Mouse (Mus musculus): Measurements from ENCODE around the gene Casp2.
A peak's percentile ranks its signal among the peaks of the same experiment; 100 is the strongest.

Casp2 gene

GRCm38 (mm10) chr6:42264626-42265312 is at the start of gene Casp2:
TSS of gene Casp2 (plus strand) at chr6:42264985.
- peak; percentile 99 for DNase-seq (ENCODE audit: low read depth, low spot score)

DNA sequence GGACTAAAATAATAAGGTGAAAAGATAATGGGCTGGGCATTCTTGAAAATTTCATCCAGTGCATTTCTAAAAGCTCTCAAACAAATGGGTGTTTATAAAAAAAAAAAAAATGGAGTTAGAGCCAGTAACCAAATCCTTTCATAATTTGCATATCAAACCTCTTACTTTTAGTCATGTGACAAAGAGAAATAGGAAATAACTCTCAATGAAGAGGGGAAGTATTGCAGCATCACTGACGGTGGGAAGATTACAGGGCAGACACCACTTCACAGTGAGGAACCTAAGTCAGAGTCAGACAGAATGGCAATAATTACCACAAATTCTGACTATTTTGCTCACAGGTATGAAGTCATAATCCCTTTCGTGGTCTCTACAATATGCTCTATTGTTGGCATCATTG is 49.8 kb upstream of the Casp2 start, which contains the start of gene Tas2r144:
TSS of gene Tas2r144 (plus strand) at position 301 of the 400 bp plus-strand sequence.
- no peak for DNase-seq (ENCODE audit: low read depth, low spot score)

GRCm38 (mm10) chr6:42222286-42222685 is 42.5 kb upstream of the Casp2 start:
- DNase-seq (ENCODE audit: low read depth, low spot score): no peak

DNA sequence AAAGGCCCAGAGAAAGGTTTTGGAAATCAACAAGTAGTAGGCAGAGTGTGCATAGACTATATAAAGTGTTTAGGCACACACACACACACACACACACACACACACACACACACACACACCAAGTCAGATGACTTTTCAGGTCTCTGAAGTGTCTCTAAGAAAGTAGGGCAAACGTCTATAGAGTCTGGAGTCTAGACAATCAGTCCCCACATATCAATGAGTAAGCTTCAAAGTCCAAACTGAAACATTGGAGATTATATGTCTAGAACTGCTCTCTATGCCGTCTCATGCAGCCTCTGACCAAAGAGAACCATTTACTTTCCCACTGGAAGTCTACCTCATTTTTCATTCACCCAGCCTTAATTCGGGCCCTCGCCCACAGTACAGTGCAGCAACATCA is 39.7 kb upstream of the Casp2 start:
- DNase-seq (ENCODE audit: low read depth, low spot score): no peak

- peak; percentile 62 for DNase-seq (ENCODE audit: low read depth, low spot score)
Measured at GRCm38 (mm10) chr6:42227240-42228101, 37.3 kb upstream of the Casp2 start.

- DNase-seq (ENCODE audit: low read depth, low spot score): no peak
Measured at GRCm38 (mm10) chr6:42229610-42230009, 35.2 kb upstream of the Casp2 start.

- no peak for DNase-seq (ENCODE audit: low read depth, low spot score)
Measured at GRCm38 (mm10) chr6:42231191-42231590, 33.6 kb upstream of the Casp2 start.

GRCm38 (mm10) chr6:42237276-42237805 is 27.4 kb upstream of the Casp2 start:
- no peak for DNase-seq (ENCODE audit: low read depth, low spot score)

GRCm38 (mm10) chr6:42241311-42242045 is 23.3 kb upstream of the Casp2 start:
- no peak for DNase-seq (ENCODE audit: low read depth, low spot score)

DNA sequence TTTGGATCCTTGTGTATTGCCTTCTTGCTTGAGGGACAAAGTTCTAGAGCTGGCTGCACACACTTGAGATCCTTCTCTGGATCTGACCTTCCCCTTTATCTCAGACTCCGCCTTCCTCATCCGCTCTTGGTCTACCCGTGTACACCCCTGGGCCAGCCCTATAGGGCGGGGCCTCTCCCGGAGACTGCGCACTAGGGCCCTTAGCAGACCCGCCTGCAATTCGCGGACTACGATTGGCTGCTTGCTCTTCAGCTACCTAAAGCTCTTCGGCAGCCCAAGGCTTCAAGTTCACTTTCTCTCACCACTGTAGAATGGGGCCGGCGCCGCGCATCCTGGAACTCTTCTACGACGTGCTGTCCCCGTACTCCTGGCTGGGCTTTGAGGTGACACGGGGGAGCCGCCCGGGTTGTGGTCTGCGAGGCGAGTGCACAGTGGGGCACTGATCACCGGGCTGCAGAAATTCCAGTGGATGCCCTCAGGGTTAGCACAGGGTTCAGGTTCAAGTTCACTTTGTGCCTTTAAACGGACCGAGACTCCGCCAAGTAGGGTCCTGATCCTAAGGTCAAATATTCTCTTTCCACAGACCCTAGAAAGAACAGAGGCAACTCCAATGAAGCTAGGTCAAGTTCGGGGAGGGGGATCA is 19.0 kb upstream of the Casp2 start, which contains the start of gene Gstk1:
TSS of gene Gstk1 (plus strand) at position 225 of the 643 bp plus-strand sequence.
- DNase-seq (ENCODE audit: low read depth, low spot score): peak; percentile 68

DNA sequence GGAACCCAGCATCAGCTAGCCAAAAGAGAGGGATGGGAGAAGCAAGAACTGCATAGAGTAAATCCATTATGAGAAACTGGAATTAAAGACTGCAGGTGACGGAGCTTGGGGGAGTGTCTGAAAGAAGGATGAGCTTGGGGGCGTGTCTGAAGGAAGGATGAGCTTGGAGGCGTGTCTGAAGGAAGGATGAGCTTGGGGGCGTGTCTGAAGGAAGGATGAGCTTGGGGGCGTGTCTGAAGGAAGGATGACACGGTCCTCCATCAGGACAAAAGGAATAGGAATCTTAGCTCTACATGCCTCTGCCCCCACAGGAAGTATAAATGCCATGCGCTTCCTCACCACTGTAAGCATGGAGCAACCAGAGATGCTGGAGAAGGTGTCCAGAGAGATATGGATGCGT is 17.6 kb upstream of the Casp2 start:
- no peak for DNase-seq (ENCODE audit: low read depth, low spot score)

GRCm38 (mm10) chr6:42247981-42248380 is 16.8 kb upstream of the Casp2 start:
- no peak for DNase-seq (ENCODE audit: low read depth, low spot score)

DNA sequence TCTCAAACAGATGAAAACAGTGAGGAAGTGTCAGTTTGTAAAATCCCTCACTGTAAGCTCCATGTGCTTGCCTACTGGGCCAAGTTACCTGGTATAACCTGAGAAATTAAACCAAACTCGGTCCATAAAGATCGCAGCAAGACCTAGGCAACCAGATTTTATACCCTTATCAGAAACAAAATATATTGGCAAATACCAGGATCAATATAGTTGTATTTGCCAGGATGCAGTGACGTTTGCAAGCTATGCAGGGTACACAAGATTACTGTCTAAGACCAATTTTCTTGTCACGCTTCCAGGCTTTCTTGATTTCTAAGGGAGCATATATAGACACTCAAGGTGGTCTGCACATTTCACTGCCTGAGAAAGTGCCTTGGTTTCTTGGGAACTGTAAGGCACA is 13.0 kb upstream of the Casp2 start:
- DNase-seq (ENCODE audit: low read depth, low spot score): no peak

DNA sequence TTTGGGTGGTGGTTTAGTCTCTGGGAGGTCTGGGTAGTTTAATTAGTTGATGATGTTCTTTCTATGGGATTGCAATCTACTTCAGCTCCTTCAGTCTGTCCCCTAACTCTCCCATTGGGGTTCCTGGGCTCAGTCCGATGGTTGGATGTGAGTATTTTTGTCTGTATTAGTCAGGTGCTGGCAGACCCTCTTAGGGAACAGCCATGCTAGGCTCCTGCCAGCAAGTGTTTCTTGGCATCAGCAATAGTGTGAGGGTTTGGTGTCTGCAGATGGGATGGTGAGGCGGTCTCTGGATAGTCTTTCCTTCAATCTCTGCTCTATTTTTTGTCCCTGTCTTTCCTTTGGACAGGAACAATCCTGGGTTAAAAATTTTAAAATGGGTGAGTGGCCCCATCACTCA is 11.7 kb upstream of the Casp2 start:
- DNase-seq (ENCODE audit: low read depth, low spot score): no peak

- peak; percentile 16 for DNase-seq (ENCODE audit: low read depth, low spot score)
Measured at GRCm38 (mm10) chr6:42257303-42257863, 7.4 kb upstream of the Casp2 start.

GRCm38 (mm10) chr6:42260430-42260829 is 4.4 kb upstream of the Casp2 start:
- DNase-seq (ENCODE audit: low read depth, low spot score): no peak

DNA sequence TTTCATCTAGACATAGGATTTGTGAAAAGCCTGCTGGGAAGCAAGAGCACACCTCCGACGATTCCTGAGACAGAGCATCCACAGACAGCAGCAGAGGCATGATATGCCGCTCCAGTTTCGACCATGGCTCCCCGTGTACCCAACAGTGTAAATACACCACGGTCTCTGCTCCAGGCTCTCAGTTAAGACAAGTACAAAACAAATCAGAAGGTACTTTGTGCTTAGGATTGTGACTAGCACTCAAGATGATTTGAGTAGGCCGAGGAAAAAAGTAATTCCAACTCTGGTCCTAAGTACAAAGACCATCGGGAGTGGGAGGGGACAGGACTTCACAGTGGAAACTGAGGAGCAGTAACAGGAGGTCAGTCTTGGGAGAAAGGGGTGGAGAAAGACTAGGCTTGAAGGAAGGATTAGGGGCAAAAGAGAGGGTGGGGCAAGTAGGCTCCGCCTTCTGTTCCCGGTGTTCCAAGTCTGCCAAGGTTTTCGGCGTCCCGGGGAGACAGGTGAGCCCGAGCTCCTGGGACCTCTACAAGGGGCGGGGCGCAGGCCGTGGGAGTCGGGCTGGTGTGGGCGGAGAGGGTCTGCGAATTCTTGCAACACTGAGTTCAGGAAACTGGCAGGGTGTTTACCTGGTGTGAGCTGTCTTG is 3.1 kb upstream of the Casp2 start, which contains the start of gene Tmem139:
TSS of gene Tmem139 (plus strand) at position 447 of the 647 bp plus-strand sequence.
- DNase-seq (ENCODE audit: low read depth, low spot score): no peak

DNA sequence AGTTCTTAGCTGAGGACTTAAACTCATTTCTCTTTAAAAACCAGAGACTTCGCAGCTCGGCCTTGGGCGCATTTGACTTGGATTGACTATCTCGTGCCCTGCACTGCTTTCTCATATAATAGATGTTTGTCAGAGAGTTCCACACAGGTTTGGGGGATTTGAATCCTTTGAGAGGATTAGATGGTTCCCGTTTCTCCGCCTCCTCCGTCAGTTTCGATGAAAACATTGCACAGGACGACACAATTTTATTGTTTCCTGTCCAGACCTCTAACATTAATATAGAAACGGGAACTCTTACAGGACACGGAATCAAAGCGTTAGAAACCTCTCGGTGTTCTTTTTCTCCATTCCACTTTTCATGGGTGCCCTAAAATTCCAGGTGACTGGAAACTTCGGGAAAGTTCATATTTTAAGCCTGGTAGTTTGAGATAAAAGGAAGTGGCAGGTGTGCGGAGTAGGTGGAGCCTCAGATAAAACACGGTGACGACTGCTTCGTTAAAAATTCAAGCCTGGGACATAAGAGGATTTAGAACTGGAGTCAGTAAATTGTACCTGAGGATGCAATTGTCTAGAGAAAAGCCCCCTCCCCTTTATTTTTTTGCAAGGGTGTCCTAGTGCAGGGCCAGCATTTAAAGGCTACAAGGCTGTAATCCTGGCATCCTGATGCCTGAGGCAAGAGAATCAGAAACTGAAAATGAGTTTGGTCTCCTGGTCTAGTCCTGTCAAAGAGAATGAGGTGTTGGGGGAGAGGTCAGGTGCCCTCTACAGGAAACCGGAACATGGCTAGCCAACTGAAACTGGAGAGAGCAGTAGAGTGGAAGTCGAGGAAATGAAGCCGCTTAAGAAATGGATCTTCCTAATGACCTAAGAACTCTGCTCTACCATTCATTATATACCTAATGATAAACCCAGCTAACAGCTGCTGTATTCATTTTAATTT is 876 bp downstream of the Casp2 start:
- DNase-seq (ENCODE audit: low read depth, low spot score): no peak

GRCm38 (mm10) chr6:42270817-42271216 is 6.0 kb downstream of the Casp2 start:
- no peak for DNase-seq (ENCODE audit: low read depth, low spot score)
